Mouse (Mus musculus) frontal cortex, postnatal 36 days (tissue): Measurements from ENCODE around the gene Prpf4.
A peak's percentile ranks its signal among the peaks of the same experiment; 100 is the strongest.

Source experiments
- DNase-seq, 2 experiments: peaks; one replicate each; pipeline ENCODE4 v3.0.0; 2022; ENCODE audit warnings: low spot score in 2 of 2

Prpf4 gene

GRCm38 (mm10) chr4:62389592-62390512 lies 18.7 kb upstream of the Prpf4 start:
- DNase-seq: no peak

DNA sequence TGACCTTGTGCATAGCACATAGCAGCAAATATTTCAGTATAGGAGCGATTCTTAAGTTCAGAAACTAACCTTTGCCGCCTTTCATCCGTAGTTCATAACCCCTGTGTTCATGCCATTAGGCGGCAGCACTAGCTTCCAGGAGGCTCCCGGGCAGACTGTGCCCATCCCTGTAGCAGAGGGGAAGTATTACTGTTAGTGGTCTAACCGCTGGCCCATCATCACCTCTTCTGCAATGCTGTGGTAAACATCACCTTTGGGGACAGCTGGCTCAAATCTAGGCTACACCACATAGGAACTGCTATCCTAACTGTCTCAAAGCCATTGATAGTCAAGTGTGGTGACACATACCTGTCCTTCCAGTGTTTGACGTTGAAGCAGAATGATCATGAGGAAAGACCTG lies 16.7 kb upstream of the Prpf4 start:
- DNase-seq: no peak

- no peak for DNase-seq
Observed at GRCm38 (mm10) chr4:62393459-62393858, 15.1 kb upstream of the Prpf4 start.

GRCm38 (mm10) chr4:62395806-62396205 lies 12.8 kb upstream of the Prpf4 start:
- no peak for DNase-seq

- no peak for DNase-seq
Observed at GRCm38 (mm10) chr4:62397616-62398365, 10.8 kb upstream of the Prpf4 start.

- DNase-seq: peak in 1 of 2 experiments; percentile 15
Observed at GRCm38 (mm10) chr4:62398956-62399355, 9.6 kb upstream of the Prpf4 start.

- DNase-seq: no peak
Observed at GRCm38 (mm10) chr4:62406133-62406532, 2.5 kb upstream of the Prpf4 start.

DNA sequence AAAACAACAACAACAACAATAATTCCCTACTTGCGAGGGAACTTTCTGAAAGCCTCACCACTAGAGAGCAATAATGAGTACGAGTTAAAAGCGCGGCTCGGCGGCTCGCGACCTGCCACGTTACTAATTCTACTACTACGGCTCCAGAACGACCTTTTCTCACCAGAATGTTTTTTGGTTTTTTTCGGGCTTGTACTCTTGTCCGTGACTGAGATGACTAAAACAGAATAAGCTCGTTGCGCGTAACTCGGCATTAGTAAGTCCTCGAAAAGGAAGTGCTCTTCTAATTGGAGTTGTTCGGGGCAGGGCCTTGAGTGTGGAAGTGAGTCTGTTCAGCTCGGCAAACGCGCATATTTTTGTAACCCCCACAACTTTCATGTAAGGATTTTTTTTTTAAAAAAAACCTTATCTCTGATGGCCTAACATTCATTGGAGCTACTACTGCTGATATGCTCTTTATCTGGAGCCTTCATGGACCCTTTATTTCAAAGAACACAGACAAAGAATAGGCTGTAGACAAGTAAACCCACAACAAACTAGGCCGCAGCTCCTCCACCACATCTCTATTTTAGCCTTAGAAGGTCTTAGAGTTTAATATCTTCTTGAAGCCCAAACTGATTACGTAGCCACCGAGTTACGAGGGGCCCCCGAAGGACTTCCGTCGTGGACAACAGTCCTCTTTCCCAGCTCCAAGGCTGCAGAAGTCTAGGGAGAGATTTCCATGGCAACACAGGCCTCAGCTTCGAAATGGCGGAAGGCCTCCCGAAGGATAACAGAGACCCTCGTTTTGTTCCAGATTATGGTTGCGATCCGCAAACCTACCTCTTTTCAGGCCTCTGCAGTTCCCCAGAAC lies 641 bp upstream of the Prpf4 start:
- DNase-seq: peak; percentile 57 to 67

GRCm38 (mm10) chr4:62409615-62410014 lies 1.0 kb downstream of the Prpf4 start:
- no peak for DNase-seq

DNA sequence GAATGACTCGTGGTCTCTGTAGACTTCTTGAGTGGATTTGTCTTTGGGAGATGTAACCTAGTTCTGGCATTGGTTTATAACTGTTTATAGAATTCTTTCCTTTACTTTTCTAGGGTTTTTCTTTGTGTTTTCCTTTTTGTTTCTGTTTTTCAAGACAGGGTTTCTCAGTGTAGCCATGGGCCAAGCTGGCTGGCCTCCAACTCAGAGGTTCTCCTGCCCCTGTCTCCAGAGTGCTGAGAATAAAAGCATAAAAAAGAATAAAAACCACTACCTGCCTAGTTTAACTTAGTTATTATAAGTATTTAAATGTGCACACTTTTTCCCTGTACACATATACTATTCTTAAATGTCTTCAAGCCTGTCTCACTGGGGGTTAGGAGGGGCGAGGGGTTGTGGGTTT lies 1.7 kb downstream of the Prpf4 start:
- DNase-seq: no peak

DNA sequence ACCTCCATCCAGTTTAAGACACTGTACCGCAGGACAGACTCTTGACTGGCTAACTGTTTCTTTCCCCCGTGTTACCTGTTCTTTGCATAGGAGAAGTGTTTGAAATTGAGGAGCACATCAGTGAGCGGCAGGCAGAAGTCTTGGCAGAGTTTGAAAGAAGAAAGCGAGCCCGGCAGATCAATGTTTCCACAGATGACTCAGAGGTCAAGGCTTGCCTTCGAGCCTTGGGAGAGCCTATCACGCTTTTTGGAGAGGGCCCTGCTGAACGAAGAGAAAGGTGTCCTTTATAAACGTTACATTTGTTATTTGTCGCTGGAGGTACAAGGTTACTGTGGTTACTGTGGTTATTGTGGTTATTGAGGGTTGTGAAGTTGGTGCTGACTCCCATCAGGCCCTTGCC lies 3.0 kb downstream of the Prpf4 start:
- DNase-seq: no peak

- no peak for DNase-seq
Observed at GRCm38 (mm10) chr4:62418448-62418847, 9.9 kb downstream of the Prpf4 start.

- no peak for DNase-seq
Observed at GRCm38 (mm10) chr4:62419091-62419490, 10.5 kb downstream of the Prpf4 start.

DNA sequence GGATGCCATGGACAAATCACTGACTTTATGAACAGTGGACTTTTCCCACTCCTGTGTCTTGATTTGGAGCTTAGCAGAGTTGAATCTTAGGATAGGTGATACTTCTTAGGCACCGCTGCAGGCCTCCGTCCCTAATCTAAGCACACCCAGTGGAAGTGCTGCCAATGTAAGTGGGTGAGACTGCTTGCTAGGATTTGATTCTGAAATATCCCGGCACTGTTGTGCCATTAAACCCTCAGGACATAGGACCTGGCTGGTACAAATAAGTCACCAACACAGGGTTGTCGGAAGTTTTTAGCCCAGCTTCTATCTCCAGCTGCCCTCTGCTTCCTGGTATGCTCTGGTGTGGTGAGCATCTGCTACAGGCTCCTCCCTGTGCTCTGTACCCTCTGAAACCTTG lies 17.3 kb downstream of the Prpf4 start:
- no peak for DNase-seq

GRCm38 (mm10) chr4:62427978-62428758 lies 19.6 kb downstream of the Prpf4 start:
- DNase-seq: no peak

GRCm38 (mm10) chr4:62429616-62430015 lies 21.0 kb downstream of the Prpf4 start:
- no peak for DNase-seq

- no peak for DNase-seq
Observed at GRCm38 (mm10) chr4:62430678-62431077, 22.1 kb downstream of the Prpf4 start.

DNA sequence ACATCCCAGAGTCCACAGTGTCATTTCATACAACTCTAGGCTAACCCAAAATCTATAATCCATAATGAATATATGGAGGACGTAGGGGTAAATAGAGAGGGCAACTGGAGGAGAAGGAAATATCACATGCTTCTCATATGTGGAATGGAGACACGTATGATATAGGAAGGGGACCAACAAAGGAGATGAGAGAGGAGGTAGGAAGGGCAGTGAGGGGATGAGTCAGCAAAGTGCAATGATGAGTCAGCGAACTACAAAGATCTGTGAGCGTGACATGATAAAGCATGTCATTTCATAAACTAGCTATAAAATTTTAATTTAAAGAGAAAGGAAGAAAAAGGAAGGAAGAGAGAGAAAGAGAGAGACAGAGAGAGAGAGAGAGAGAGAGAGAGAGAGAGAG lies 22.9 kb downstream of the Prpf4 start:
- DNase-seq: no peak

DNA sequence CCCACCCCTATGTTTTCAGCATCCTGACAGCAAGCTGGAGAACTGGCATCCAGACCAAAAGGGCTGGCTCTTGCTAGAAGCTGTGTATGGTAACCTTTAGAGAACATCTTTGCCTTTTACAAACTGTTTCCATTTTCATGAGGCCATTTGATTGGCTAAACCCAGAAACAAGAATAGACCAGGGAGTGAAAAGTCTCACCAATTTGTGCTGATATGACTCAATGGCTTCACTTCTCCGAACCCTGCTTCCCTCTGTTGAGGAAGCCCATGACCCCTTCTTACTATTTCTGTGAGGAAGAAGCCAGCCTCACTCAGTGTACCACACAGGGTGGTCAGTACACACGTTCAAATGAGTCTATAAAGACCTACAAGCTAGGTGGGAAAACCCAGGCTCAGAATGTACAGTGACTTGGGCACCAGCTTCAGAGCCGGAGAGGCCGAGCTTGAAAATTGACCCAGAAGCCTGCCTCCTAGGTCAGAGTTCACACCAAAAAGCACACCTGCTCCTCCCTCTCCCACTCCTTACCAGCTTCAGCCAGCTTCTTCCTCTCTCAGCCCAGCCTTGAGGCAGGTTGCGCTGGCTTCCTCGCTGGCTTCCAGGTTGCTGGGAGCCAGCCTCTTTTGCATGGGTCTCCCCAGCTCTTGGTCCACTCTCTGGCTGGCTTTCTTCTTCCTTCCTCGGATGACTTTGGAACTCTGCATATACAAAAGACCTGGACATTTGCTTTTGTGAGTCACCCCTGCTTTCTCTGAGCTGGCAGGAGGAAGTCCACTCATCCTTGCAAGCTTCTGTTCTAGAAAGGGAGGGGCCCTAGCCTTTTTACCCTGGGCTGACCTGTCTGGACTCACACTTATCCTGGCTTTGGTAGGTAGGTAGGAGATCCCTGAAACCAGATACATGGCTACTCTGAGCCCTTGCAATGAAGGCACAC lies 25.6 kb downstream of the Prpf4 start:
- no peak for DNase-seq

DNA sequence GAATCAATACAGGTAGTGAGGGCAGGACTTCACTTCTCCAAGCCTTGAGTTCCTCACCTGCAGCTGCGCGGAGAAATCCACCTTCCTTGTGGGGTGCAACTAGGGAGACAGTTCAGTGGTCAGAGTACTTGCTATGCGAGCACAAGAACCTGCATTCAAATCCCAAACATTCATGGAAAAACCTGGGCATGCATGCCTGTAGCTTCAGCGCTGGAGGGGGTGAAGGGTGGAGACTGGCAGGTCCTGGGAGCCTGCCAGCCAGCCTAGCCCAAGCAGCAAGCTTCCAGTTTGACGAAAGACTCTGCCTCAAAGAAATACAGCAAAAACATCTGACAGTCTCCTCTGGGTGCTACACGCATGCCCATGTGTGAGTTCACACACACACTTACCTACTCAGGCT lies 26.5 kb downstream of the Prpf4 start, which contains the start of gene Rnf183:
Rnf183 (minus strand) TSS at position 172 of the 400 bp plus-strand sequence.
- no peak for DNase-seq
